Mouse (Mus musculus) spleen, postnatal 4 days (tissue): ENCODE data around the gene Tmtc2.

ENCODE experiments used
- DNase-seq, 2 experiments: peaks; one replicate each; pipeline ENCODE4 v3.0.0; 2022; ENCODE audit warnings: low spot score in 2 of 2

The Tmtc2 gene

DNA sequence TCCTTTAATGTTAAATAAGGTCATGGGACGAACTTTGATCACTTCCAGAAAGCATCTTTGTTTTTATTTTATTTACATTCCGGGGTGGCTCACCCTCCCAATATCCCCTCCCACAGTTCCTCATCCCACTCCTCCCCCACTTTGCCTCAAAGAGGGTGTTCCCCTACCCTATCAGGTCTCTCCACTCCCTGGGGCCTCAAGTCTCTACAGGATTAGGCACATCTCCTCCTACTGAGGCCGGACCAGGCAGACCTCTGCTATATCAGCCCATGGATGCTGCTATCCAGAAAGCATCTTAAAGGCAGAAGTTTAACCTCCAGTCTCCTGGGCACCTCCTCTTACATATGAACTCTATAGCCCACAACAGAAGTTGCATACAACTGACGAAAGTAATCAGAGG is 157.7 kb downstream of the Tmtc2 start:
- DNase-seq, result no peak

DNA sequence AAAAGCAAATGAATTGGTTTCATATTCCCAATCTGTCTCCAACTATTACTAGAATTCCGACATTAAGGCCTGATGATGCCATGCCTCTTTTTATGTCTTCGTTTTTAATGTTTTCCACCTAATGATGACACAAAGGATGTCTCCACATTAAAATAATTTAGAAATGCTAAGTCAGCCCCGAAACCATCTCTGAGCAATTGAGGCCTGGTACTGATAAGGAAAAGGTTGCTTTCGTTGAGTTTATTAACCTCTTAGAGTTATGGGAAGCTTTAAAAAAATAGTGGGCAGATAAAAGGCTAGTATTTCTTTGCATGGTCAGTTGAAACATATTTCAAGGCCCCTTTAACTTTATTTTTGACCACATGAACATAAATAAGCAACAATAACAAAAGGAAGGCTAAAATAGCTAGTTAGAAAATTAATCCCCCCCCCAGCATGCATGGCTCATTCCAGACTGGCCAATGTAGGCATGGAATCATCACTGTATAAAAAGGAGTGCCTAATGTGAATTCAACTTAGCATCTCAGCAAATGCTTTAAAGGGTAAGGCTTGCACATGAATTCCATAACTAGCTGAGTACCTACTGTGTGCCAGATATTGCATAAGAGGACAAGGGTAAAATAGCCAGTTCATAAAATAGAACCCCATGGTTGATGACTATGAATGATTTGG is 168.3 kb downstream of the Tmtc2 start:
- no peak for DNase-seq

DNA sequence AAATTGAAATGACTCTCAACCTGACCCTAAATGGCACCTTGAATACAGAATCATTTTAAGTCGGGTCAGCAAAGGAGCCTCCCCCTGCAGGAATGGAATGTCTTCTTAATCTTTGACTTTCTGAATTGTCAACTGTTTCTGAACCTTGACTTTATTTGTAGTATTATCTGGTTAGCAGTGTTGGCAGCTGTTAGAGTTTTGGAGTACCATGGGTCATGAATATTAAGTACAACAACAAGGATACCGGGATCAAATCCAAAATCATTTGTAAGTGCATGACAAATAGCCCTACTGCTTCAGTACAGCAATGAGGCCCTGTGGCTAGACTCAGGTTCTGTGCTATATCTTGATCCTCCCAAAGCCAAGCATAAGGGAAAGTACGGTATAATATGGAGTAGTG is 170.3 kb downstream of the Tmtc2 start:
- DNase-seq, result no peak

DNA sequence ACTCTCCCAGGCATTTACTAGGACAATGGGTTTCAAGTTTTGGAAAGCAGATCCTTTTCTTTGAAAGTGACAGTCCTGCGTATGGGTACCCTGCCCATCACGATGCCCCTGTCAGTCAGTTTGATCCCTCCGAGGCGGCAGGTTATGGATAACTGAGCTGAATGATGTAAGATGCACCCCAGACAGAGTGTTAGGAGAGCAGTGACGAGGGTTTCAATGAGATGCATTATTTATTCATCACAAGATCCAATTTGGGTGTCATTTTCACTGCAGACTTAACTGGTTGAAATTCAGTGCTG is 171.8 kb downstream of the Tmtc2 start:
- no peak for DNase-seq

DNA sequence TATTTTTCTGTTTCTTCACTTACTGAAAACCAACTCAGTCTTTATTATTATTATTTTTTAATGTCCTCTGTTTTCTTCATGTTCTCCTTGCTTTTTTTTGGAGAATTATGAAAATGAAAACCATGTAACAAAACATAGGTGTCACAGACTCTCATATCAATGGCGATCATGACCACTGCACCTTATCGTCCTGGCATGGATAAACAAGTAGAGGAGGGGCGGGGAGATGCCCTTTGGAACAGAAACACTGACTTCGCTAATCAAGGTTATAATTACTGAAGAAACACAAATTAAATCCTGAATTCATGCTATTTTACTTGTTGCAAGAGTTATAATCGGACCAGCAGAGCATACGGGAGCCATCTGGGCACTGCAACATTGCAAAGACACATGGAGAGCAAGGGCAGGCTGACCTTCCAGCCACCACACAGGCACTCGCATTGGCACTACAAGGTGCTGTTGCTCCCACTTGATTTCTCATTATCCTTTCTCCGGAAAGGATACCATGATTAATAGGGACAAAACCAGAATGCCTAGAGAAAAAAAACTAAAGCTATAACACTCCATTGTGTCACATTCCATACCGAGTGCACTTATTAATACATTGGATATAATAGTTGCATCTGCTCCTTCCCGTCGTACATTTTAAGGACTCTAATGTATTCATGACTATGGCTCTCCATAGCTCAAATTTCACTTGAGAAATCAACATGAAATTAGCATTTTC is 172.3 kb downstream of the Tmtc2 start:
- DNase-seq, result no peak

DNA sequence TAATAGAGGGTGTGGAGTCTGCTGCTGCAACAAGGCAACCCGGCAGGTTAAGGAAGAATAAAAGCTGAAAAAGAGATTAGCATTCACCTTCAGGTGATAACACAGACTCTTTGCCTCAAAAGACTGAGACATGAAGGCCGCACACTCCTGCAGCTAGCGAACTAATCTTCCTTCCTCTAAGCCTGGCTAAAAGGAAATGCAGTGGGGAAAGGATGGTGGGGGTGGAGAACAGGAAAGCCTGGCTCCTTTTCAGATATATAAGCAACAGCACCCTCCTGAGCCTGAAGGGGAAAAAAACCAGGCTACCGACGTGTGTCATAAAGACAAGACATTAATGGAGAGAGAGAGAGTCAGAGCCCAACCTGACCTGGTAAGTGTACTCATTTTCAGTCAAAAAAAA is 174.9 kb downstream of the Tmtc2 start:
- DNase-seq, result no peak

DNA sequence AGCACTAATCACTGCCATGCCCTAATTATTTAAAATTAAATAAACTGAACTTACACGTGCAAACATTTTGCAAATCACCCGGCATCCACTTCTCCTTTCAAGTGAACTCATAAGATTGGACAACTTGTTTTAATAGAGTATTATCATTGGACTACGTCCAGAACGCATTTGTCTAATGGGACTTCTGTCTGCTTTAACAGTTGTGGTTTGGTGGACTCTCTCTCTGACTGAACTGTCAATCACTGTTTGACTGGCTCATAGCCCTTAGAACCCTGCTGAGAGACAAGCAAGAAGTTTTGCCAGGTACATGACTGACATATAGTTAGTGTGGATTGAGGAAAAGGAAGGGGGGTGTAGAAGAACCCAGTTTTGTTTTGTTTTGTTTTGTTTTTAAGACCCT is 190.2 kb downstream of the Tmtc2 start:
- DNase-seq, result no peak

DNA sequence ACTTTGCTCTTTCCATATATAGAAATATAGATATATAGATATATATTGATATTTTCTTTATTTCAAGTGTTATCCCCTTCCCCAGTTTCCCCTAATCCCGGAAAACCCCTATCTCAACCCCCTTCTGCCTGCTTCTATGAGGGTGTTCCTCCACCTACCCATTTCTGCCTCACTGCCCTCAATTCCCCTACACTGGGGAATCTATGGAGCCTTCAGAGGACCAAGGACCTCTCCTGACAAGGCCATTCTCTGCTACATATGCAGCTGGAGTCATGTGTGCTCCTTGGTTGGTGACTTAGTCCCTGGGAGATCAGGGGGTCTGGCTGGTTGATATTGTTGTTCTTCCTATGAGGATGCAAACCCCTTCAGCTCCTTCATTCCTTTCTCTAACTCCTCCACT is 192.5 kb downstream of the Tmtc2 start:
- no peak for DNase-seq

DNA sequence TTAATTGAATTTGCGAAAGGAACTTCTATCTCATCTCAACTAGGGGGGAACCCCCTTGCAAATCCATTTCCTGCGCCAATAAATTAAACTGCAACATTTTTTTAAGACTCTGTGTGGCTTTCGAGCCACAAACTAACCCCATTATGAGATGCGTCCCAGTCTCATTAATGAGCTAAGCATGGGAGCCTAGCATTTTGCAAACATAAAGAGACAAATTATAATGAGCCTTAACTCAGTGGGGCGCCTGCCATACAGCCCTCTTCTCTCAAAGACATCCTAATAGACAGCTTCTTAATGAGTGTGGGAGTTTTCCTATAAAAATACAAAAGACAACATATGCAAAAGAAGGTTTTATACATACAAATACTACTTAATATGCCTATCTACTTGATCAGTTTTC is 193.0 kb downstream of the Tmtc2 start:
- no peak for DNase-seq

DNA sequence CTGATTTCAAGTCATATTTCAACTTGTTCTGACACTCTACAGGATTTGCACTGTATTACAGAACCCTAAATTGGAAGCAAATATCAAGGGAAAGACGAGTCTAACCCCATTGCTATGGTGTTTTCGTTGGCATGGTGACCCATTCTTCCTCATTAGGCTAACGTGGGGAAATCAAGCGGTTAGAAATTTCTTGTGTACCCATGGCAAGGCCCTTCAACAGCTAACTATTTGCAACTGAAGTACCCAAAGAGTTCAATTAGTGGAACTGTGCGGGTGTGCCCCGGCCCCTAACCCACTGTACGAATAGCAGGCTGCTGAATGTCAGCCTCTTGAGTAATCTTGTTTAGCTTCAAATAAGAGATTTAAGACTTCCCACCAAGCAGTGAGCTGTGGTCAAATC is 193.7 kb downstream of the Tmtc2 start:
- no peak for DNase-seq

DNA sequence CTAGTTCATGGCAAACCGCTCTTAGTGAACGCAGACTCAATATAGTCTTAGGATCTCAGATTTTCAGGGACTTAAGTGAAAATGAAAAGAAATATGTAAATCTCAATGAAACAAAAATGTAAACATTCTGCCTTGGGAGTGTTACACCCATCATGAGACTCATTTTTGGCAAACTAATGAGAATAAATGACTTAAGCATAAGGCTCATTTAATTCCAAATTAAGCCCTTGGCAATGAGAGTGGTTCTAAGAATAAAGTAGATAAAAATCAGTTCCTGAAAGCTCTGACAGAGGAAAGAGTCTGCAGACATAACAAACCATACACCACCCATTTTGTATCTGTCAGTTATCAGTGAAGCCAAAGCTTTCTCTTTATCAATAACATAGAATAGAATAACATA is 196.5 kb downstream of the Tmtc2 start:
- DNase-seq, result no peak

DNA sequence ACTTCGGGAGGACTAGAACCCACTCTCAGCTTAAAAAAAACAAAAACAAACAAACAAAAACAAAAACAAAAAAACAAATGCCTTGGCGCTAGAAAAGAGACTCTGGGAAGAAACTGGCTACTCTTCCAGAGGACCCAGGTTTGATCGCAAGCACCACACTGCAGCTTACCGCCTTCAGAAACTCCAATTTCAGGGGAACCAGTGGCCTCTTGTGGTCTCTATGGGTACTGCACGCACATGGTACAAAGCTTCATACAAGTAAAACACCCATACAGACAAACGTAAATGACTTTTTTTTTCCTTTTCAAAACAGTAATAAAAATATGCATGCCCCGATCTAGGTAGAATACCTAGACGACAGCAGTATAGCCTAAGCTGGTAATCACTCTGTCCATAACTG is 201.0 kb downstream of the Tmtc2 start:
- DNase-seq, result no peak

DNA sequence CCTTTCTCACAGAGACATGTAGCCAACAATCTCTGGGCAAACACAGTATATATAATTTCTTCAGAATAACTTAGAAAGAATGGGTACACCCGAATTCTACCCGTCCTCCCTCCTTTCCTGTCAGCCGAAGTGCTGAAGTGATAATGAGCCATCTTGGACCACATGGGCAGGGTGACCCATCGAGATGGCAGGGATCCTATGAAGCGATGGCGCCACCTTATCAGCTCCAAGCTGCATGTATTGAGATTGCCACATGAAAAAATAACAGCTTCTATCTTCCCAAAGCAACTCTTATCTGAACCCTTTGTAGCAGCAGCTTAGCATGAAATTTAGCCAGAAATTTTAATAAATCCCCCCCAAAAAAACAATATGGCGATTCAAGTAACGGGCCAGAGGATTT is 206.0 kb downstream of the Tmtc2 start:
- DNase-seq, result no peak

DNA sequence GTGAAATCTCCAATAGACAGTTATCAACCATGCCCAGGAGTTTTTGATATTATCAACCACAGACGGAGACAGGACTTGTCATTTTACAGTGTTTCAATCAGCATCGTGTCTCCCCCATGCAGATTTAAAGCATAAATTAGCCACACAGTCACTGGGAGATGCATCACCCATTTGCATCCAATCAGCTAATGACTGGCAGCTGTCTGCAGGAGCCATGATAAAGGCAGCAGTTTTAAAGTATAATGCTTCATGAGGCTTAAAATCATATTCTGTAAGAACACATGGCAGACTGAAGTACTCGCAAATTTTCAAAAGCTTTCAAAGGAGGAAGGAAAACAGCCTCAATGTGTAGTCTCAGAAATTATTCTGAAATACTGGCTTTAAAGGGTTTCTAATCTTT is 209.8 kb downstream of the Tmtc2 start:
- no peak for DNase-seq

DNA sequence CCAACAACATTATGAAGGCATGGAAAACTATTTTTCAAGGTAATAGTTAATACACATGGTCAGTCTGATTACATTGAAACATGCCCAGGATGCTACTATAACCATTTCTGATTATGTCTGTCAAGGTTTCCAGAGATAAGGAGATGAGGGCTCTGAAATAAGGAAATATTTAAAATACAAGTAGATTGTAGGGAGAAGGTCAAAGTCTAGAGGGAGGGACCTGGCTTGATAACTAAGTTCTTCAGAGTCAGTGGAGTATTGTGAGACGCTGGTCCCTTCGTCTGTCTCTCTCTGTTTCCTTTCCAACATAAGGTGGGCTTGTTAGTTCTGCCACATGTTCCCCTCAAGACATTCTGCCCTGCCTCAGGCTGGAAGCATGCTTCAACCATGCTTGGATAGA is 223.9 kb downstream of the Tmtc2 start:
- DNase-seq, result no peak

DNA sequence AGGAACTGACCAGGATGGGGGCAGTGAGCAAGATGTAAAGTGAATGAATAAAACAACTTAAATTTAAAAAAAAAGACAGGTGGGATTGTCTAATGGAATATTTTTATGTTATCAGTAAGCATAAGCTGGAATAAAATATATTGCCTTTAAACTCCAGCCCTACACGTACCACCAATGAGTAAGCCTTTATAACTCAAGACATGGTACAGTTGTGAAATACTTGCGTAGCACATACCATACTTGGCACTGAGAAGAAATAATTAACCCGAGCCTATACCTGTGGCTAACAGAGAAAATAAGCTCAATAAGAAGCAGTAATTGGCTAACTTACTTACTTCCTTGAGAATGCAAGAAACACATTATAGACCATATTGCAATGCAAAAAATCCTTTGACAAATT is 228.3 kb downstream of the Tmtc2 start:
- no peak for DNase-seq

DNA sequence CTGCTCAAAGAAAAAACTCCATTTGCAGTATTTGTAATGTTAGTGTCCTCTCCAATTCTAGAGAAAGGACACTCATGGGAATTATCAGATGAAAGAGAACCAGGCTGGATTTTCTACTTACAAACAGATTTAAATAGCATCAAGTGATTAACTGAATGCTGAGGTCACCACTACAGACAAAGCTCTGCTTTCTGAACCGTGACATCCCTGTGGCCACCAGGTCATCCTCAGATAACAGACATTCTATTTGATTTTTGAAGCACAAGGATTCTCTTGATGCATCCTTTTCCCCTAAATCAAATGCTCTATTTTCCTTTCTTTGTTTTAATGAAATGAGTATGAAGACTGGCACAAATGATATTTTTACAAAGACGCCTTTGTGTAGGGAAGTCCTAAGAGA is 241.4 kb downstream of the Tmtc2 start:
- DNase-seq, result no peak

DNA sequence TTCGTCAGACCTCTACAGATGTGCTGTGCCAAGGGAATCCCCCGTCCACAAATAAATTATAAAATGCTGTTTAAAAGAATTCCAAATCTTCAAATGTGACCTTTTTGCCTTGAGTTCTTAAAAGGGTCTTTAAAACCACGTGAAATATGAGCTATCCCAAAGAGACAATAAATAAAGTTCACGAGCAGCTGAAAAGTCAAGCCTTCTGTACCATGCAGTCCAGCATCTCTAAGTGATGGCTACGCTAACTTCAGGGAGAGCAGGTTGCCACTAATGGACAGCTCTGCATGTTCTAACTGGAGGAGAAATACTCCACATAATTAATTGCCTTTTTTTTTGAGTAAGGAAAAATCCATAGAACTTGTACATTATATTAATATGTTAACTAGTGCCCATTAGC is 243.9 kb downstream of the Tmtc2 start:
- DNase-seq, result no peak

DNA sequence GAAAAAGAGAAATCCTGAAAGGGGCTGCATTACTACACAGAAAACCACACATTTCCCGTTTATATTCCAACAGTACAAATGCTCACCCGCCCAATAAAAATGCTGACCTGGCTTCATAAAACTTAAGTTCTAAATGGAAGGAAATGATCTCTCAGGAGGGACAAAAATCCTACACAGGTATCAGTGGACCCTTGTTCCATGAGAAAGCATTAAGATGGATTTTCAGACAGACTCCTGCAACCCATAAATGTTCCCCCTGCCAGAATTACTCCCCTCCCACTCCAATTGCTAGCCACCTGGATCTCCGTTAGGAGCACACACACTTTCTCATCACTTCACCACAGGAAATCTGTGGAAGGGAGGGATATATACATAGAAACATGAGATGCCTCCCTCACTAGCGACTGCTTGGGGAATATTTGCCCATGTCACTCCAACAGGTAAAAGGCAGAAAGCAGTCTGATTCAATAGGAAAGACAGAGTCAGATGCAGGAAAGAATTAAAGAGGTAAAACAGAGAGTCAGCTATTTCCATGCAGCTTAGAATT is 250.5 kb downstream of the Tmtc2 start:
- no peak for DNase-seq

DNA sequence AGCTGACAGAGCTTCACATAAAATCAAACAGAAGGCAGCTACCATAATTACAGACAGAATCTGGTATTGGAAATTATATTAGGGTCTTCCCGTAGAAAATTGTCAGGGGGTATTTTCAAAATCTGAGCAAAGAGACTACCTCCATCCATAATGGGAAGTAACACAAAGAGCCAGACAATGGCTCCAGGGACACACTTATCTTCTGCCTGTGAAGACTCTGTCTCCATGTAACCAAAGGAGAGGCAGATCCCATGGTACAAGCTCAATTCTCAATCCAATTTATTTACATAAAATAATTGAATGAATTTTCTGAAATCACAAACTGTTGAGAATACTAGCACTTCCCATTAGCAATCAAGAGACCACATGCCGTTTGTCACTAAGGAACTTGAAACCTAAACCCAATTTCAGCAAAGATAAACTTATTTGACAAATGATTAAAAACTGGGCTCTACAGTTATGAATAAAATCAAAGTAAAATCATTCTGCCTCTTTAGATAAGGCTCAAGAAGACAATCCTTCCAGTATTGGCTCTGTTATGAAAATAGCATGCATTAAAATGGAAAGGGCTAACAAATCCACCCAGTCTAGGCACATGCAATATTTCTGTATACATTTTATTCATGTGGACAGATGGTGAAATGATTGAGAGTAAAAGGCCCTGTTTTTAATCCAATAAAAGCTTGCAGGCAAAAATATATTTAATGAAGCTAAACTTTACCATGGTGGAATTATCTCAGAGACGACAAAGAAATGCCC is 254.8 kb downstream of the Tmtc2 start:
- no peak for DNase-seq

DNA sequence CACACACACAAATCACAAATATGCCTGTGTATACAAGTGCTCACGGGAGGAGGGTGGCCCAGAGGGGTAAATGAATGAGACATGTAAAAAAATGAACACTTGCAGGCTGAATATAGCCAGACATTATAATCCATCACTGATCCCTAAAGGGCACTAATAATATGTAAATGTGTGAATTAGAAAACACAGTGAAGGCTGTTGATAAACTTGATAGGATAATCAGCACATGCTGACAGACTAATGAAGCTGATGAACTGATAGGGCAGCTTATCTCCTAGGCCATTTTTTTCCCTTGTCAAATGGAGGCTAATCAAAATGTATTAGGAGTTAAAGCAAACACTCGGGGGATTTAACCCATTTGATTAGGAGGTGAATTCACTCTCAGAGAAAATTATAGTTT is 255.4 kb downstream of the Tmtc2 start:
- DNase-seq, result no peak

DNA sequence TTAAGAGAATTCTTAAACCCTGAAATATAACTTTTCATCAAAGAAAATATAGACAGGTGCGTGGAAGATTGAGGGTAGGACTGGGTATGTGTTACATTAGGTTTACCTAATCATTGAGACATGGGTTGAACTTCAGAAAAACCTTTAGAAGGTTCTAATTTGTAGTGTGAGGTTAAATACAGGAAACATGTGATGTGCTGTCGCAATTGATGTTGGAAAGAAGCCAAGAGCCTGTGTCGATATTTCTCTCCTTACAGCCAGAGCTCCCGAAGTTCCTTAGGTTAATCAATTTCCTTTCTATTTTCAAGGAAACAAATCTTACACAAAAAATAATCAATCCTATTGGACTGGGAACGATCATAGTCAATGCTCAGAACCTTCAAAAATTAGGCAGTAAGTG is 261.3 kb downstream of the Tmtc2 start:
- DNase-seq, result no peak

DNA sequence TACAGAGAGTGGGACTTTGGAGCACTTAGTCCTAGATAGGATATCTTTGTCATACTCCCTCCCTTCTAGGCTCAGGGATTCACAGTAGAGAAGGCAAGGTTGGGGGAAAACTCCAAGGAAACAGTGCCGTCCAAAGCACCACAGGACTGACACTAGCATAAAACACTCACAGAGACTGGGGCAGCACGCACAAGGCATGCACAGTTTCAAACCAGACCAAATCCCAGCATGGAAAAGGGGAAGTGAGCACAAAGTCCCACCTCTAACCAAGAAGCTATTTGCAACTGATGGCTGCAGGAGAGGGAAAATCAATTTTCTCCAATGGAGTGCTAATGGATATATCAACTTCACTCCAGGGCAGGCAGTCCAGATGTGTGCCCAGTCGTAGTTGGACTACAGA is 276.7 kb downstream of the Tmtc2 start:
- DNase-seq, result no peak
